Mouse (Mus musculus): ENCODE measurements at regions not wholly inside any gene's neighbourhood (a gene's known extent, or its start where the extent isn't known, plus 50 kb on each side); places are given as distances from the start of the nearest gene placed in this dataset.

GRCm38 (mm10) chr11:84599267-84599841, 74.0 kb upstream of the Lhx1 start:
- Histone ChIP-seq H3K4me2 (no peak overlapping the region), H3K4me3 (ENCODE audit: low read depth, low read length) (no peak overlapping the region)
- ATAC-seq (ENCODE audit: insufficient read depth), result no peak

GRCm38 (mm10) chr11:84597572-84598295, 72.4 kb upstream of the Lhx1 start:
- H3K36me3 ChIP-seq (ENCODE audit: insufficient read depth), result no peaks in the 10 kb centered on the region
- H3K9me3 ChIP-seq (ENCODE audit: low read depth, low read length), result no peaks in the 10 kb centered on the region
- H3K4me1 ChIP-seq (ENCODE audit: insufficient read depth), result no peaks in the 10 kb centered on the region
- no peak overlapping the region for H3K27ac ChIP-seq (ENCODE audit: low read depth)
- no peak overlapping the region for H3K4me3 ChIP-seq (ENCODE audit: low read depth, low read length)
- no peak overlapping the region for H3K4me2 ChIP-seq
- no peaks in the 10 kb centered on the region for H3K27me3 ChIP-seq (ENCODE audit: insufficient read depth, low read length)
- DNase-seq, result no peak
- no peak for TF ChIP-seq CTCF (IDR thresholded peaks at IDR 0.05; ENCODE audit: low read depth)
- 77% methylated on average over 9 of the region's 9 CpGs for WGBS
- no peak overlapping the region for H3K9ac ChIP-seq
- ATAC-seq (ENCODE audit: insufficient read depth), result no peak

More at GRCm38 (mm10) chr11:84599267-84599841, 74.0 kb upstream of the Lhx1 start:
- H3K36me3 ChIP-seq (ENCODE audit: insufficient read depth), result no peaks in the 10 kb centered on the region
- no peak for TF ChIP-seq CTCF (IDR thresholded peaks at IDR 0.05; ENCODE audit: low read depth)
- 45% methylated on average over 15 of the region's 15 CpGs for WGBS
- no peak overlapping the region for H3K9ac ChIP-seq
- H3K27me3 ChIP-seq (ENCODE audit: insufficient read depth, low read length), result no peaks in the 10 kb centered on the region
- H3K27ac ChIP-seq (ENCODE audit: low read depth), result no peak overlapping the region
- peak; percentile 8 for DNase-seq
- H3K4me1 ChIP-seq (ENCODE audit: insufficient read depth), result no peaks in the 10 kb centered on the region
- H3K9me3 ChIP-seq (ENCODE audit: low read depth, low read length), result no peaks in the 10 kb centered on the region

- Histone ChIP-seq H3K27me3 (ENCODE audit: insufficient read depth, low read length) (no peaks in the 10 kb centered on the region), H3K36me3 (ENCODE audit: insufficient read depth) (no peaks in the 10 kb centered on the region), H3K9ac (no peak overlapping the region), H3K4me3 (ENCODE audit: low read depth, low read length) (no peak overlapping the region), H3K4me1 (ENCODE audit: insufficient read depth) (no peaks in the 10 kb centered on the region), H3K9me3 (ENCODE audit: low read depth, low read length) (no peaks in the 10 kb centered on the region), H3K4me2 (no peak overlapping the region), H3K27ac (ENCODE audit: low read depth) (no peak overlapping the region)
- 16% methylated on average over 6 of the region's 6 CpGs for WGBS
- no peak for TF ChIP-seq CTCF (IDR thresholded peaks at IDR 0.05; ENCODE audit: low read depth)
- DNase-seq (no peak), ATAC-seq (ENCODE audit: insufficient read depth) (no peak)
Observed at GRCm38 (mm10) chr11:84592715-84593339, 67.5 kb upstream of the Lhx1 start.

GRCm38 (mm10) chr11:84587107-84587506, 61.8 kb upstream of the Lhx1 start:
- H3K27ac ChIP-seq (ENCODE audit: low read depth), result no peak overlapping the region
- no peak for ATAC-seq (ENCODE audit: insufficient read depth)
- no peak overlapping the region for H3K4me2 ChIP-seq
- H3K4me1 ChIP-seq (ENCODE audit: insufficient read depth), result no peaks in the 10 kb centered on the region
- no peaks in the 10 kb centered on the region for H3K36me3 ChIP-seq (ENCODE audit: insufficient read depth)
- no peak for TF ChIP-seq CTCF (IDR thresholded peaks at IDR 0.05; ENCODE audit: low read depth)
- no peak overlapping the region for H3K9ac ChIP-seq
- H3K4me3 ChIP-seq (ENCODE audit: low read depth, low read length), result no peak overlapping the region
- 36% methylated on average over 14 of the region's 14 CpGs for WGBS
- no peaks in the 10 kb centered on the region for H3K27me3 ChIP-seq (ENCODE audit: insufficient read depth, low read length)
- H3K9me3 ChIP-seq (ENCODE audit: low read depth, low read length), result no peaks in the 10 kb centered on the region
- DNase-seq, result no peak

- ATAC-seq (ENCODE audit: insufficient read depth), result no peak
- no peak overlapping the region for H3K4me3 ChIP-seq (ENCODE audit: low read depth, low read length)
- no peak overlapping the region for H3K9ac ChIP-seq
- no peak overlapping the region for H3K27ac ChIP-seq (ENCODE audit: low read depth)
- H3K9me3 ChIP-seq (ENCODE audit: low read depth, low read length), result no peaks in the 10 kb centered on the region
- TF ChIP-seq CTCF (IDR thresholded peaks at IDR 0.05; ENCODE audit: low read depth), result no peak
- 34% methylated on average over 3 of the region's 3 CpGs for WGBS
- no peak overlapping the region for H3K4me2 ChIP-seq
- no peaks in the 10 kb centered on the region for H3K36me3 ChIP-seq (ENCODE audit: insufficient read depth)
- H3K4me1 ChIP-seq (ENCODE audit: insufficient read depth), result no peaks in the 10 kb centered on the region
- H3K27me3 ChIP-seq (ENCODE audit: insufficient read depth, low read length), result no peaks in the 10 kb centered on the region
- DNase-seq, result no peak
Observed at GRCm38 (mm10) chr11:84585626-84586025, 60.3 kb upstream of the Lhx1 start.

- ATAC-seq (ENCODE audit: insufficient read depth) (no peak), DNase-seq (no peak)
- no peak overlapping the region for H3K4me3 ChIP-seq (ENCODE audit: low read depth, low read length)
- no peaks in the 10 kb centered on the region for H3K4me1 ChIP-seq (ENCODE audit: insufficient read depth)
- H3K9ac ChIP-seq, result no peak overlapping the region
- H3K27ac ChIP-seq (ENCODE audit: low read depth), result no peak overlapping the region
- H3K4me2 ChIP-seq, result no peak overlapping the region
- 64% methylated on average over 17 of the region's 17 CpGs for WGBS
- no peaks in the 10 kb centered on the region for H3K9me3 ChIP-seq (ENCODE audit: low read depth, low read length)
- H3K27me3 ChIP-seq (ENCODE audit: insufficient read depth, low read length), result no peaks in the 10 kb centered on the region
- TF ChIP-seq CTCF (IDR thresholded peaks at IDR 0.05; ENCODE audit: low read depth), result no peak
- no peaks in the 10 kb centered on the region for H3K36me3 ChIP-seq (ENCODE audit: insufficient read depth)
Observed at GRCm38 (mm10) chr11:84578805-84579541, 53.6 kb upstream of the Lhx1 start.

Measured in lung, embryonic 14.5 days (tissue).